Mouse (Mus musculus) heart, adult 8-10 months (tissue): ENCODE data around the gene Trmt112. TPM values are rescaled to one million over a fixed set of nuclear protein-coding genes. Genes with fewer than 3 reads are reported as not detected.
"Not testable (repeated sequence)": the region's sequence is repeated elsewhere in the genome, so short reads cannot be mapped to it uniquely, and the experiment has no call there.

ENCODE experiments used
- DNase-seq: peaks from one replicate; pipeline ENCODE4 v3.0.0; 2022; ENCODE audit warnings: low spot score
- total RNA-seq, 4 experiments: library from RNA; stranded (reverse); gene quantifications; 2 replicates each; pipeline ENCODE4 v1.2.4; 2022

Trmt112 gene
- total RNA-seq, 4 experiments from 2014 or later, result 29.9 to 49.7 (median 39.7) TPM

GRCm38 (mm10) chr19:6909021-6909420 lies 477 bp upstream of the Trmt112 start:
- no peak for DNase-seq

- DNase-seq, result not testable (repeated sequence)
These were observed 808 bp downstream of the Trmt112 start for GRCm38 (mm10) chr19:6910306-6910705.

GRCm38 (mm10) chr19:6911101-6912074 lies 1.9 kb downstream of the Trmt112 start:
- no peak for DNase-seq

DNA sequence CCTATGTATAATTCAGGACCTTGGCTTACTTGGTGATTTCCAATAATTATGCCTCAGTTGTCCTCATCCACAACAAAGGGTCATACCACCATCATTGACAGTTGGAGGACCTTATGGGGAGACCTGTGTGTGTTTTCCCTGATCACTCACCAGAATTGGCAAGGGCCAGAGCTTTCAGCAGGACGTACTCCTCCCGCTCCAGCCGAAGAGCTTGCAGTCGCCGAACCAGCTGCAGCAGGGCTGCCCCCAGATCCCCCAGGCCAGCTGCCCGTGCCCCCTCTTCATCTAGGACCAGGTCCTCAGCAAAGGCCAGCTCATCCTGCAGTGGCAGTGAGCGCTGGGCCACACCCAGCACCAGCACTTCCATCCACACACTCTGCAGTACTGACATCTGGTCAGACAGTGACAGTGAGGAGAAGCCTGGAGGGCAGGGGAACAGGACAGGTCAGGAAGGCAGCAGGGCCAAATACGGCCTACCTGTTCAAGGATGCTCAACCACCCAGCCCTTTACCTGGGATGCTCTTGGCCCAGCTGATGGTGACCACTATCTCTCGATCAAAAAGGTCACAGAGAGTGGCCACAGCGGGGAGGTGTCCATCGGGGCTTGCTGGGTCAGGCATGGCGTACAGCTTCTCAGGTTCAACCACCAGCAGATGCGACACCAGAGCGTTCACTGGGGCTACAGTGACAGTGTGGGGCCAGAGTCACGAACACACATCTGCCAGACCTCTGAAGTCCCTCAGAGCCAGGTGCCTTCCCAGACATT lies 2.9 kb downstream of the Trmt112 start:
- DNase-seq, result no peak

DNA sequence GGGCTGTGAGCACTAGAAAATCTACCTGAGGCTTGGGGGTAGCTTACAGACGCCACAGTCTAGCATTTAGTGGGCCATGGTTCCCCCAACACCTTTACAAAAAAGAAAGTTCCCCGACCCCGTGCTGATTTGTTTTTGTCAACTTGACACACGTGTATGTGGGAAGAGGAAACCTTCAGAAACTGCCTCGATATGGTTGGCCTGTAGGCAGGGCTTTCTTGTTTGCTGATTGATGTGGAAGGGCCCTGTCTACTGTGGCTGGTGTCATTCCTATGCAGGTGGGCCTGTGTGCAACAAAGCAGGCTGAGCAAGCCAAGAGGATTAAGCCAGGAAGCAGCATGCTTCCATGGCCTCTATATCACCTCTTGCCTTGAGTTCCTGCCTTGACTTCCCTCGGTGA lies 3.5 kb downstream of the Trmt112 start:
- no peak for DNase-seq

GRCm38 (mm10) chr19:6913991-6914390 lies 4.5 kb downstream of the Trmt112 start:
- DNase-seq, result no peak

- no peak for DNase-seq
These were observed 5.0 kb downstream of the Trmt112 start for GRCm38 (mm10) chr19:6914540-6914939.

- no peak for DNase-seq
These were observed 5.8 kb downstream of the Trmt112 start for GRCm38 (mm10) chr19:6915276-6915675.

DNA sequence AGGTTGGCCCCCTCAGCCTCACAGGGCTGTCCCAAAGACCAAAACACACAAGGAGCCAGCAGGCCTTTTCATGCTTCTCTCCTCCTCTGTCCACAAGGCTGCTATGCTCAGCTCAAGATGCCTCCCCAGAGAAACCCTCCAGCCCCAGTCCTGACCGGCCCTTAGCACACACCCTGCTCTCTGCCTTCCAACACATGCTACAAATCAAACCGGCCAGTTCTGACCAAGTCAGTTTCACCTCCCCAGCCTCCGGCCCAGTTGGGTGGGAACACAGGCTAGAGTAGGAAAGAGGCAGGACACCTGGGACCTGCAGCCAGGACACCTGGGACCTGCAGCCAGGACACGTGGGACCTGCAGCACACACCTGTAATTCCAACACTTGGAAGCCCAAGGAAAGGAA lies 7.0 kb downstream of the Trmt112 start:
- no peak for DNase-seq

- no peak for DNase-seq
These were observed 8.8 kb downstream of the Trmt112 start for GRCm38 (mm10) chr19:6918321-6918720.

DNA sequence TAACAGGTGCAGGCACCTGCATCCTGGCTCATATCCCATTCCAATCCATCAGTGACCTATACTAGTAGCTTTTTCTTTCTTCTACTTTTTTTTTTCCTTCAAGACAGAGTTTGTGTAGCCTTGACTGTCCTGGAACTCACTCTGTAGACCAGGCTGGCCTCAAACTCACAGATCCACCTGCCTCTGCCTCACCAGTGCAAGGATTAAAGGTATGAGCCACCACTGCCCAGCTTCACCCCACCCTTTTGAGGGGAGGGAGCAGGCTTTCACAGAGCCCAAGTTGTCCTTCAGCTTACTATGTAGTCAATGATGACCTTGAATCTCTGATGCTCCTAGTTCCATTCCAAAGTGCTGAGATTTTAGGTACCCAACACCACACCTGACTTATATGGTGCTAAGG lies 9.9 kb downstream of the Trmt112 start:
- no peak for DNase-seq

DNA sequence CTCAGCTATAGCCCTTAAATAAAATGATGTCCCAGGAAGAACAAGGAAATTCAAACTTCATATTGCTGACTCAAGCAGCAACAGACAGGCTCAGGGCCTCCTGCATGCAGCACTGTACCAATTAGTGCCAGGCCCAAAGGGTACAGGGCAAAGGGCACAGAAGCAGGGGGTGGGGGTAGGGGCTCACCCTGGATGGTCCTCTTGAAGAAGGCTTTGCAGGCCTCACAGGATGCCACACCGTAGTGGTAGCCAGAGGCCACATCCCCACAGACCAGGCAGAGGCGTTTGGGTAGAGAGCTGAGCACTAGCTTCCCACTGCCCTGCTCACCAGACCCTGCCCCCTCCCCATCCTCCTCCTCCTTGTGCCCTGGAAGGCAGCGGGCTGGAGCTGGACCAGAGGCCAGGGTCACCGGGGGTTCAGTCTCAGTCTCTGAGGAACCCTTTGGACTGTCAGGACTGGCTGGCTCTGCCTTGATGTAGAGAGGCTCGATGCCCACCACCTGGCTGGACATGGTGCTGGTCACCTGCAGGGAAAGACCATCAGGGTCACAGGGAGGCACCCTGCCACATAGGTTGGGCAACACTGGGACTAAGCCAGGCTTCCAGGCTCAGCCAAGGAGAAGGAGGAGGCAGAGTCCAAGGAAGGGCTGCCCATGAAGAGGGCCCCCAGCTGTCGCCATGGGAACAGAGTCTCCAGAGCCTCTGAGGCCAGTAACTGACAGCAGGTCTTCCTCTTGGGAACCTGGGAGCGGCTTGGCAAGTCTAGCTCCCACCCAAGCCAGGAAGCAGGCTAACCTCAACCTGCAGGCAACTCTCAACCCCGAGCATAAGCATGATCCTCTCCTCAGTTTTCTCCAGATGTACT lies 10.6 kb downstream of the Trmt112 start:
- no peak for DNase-seq

- peak; percentile 39 for DNase-seq
These were observed 11.5 kb downstream of the Trmt112 start for GRCm38 (mm10) chr19:6920741-6921636.

DNA sequence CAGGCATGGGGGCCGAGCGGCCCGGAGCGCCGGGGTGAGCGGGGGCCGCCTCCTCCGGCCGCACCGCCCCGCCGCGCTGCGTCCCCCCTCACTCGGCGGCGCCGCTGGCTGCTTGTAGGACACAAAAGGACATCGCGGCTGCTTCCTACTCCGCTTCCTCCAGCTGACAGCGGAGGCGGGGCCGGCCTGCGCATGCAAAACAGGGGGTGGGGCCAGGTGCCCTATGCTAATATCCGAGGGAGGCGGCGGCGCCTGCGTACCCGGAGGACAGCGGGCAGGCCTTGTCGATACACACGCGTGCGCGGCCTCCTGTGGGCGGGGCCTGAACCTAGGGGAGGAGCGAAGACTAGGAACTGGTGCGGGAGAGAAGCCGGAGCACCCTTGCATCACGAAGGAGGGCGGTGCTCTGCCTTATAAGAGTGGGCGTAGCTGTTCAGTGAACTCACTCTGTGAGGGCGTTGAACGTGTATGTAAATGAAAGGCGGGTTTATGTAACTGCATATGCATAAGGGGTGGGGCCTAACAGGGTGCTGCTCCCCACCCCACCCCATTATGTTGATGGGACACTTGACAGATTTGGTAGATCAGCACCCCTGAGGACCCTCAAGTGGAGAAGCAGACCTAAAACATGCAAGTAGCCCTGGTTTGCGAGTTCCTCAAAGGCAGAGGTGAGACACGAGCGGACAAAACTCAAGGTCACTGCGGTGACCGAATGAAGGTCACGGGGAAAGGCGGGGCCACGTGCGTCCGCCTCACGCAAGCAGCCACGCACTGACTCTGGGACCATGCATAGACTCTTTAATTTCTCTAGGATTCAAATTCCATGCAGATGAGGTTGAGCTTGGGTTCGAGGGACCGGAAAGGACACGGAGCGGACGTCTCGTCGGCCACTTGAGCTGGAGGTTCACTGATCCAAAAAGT lies 12.4 kb downstream of the Trmt112 start, which contains the start of gene Esrra:
TSS of gene Esrra (minus strand) at position 167 of the 921 bp plus-strand sequence.
- DNase-seq, result peak; percentile 100

DNA sequence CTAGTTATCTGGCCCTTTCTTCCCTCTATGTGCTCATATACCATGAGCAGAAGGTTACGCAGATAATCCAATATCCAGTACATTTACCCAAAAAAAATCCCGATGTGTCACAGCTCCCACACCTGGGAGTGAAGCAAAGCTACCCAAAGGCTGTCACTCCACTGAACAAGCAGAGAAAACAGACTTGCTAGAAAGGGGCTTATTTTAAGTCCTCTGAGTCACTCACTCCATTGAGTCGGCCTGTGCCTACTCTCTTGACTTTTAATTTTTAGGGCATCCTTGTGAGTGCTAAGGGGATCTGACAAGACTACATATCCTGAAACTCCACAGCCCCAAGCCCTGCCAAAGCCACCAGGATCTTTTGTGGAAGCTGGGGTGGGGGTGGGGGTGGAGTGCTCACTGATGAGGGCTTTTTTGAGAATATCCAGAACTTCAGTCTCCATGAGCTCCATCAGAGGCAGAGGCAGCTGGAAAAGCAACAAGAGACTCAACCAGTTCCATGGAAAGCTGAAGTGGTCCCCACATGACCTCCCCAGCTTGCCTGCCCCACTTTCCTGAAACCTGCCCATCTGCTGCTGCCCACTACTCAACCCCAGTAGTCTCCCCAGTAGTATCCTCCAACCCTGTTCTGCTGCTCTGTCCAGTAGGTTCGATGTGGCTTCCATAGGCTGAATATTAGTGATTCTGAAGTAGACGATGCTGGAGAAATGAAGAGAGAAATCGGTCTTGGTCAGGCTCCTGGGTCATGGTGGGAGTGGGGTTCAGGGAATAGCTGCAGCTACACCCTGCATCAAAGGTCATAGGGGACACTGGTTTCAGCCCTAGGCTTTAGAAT lies 13.6 kb downstream of the Trmt112 start:
- no peak for DNase-seq

DNA sequence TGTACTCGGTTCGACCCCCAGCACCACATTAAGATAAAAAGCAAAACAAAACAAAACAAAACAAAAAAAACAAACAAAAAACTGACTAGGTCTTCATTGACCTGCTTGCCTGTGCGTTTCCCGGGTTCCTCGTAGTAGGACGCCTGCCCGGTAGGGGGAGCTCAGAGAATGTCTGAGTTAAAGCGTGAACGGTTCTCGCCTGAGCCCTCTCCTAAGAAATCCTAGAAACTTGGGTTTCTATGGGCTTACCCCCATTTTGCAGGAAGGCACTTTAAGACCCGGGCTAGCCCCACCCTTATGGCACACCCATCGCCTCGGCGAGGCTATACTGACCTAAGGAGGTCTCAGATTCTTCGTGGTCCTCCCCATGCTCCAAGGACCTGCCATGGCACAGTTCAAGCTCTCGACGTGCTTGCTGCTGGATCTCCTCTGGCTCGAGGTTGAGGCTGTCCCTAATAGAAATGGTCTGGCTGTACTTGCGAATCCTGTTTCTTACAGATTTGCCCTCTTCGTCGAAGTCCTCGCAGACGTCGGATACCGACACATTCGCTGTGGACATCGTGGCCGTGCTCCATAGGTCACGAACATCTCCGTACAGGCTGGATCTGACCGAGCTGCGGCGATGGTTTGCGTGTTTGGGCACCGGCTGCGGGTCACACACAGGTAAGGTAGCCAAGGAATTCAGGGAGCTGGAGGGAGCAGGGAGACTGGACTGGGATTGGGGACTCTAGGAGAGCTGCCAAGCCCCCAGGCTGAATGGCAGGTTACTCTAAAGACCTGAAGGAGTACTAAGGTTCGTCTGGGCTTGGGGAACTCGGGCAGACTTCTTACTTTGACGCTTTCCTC lies 15.2 kb downstream of the Trmt112 start:
- DNase-seq, result peak; percentile 87

- no peak for DNase-seq
These were observed 15.7 kb downstream of the Trmt112 start, which contains the start of gene Catsperz for GRCm38 (mm10) chr19:6925307-6925573. Catsperz (minus strand) TSS chr19:6925380.
